Mouse (Mus musculus) megakaryocyte, embryonic 14.5 days (primary cell): ENCODE results near the gene Pknox2. TPM values are rescaled to one million over a fixed set of nuclear protein-coding genes. Genes with fewer than 3 reads are reported as not detected.

Source experiments
- H3K27me3 ChIP-seq: replicated peaks from 2 replicates; pipeline ENCODE3; 2012; ENCODE audit warnings: inconsistent platforms
- H3K36me3 ChIP-seq: replicated peaks from 2 replicates; pipeline ENCODE3; 2012; ENCODE audit warnings: low read length, inconsistent platforms, mixed read lengths
- H3K4me1 ChIP-seq: 2 replicates; pipeline ENCODE4 v1.6.1; 2012; ENCODE audit warnings: inconsistent platforms
- H3K4me3 ChIP-seq: replicated peaks from 2 replicates; pipeline ENCODE3; 2012; ENCODE audit warnings: moderate library complexity, mild to moderate bottlenecking, inconsistent platforms
- H3K9me3 ChIP-seq: 2 replicates; pipeline ENCODE4 v1.6.1; 2012; ENCODE audit warnings: inconsistent platforms
- FLI1 ChIP-seq: IDR thresholded peaks from 2 replicates; pipeline ENCODE4 v1.6.1; 2012; ENCODE audit warnings: low read length, inconsistent platforms, mixed read lengths
- GATA1 ChIP-seq: IDR thresholded peaks from 3 replicates; pipeline ENCODE4 v1.6.1; 2012; ENCODE audit warnings: mixed read lengths, low read length, inconsistent platforms, borderline replicate concordance
- polyA plus RNA-seq: library from polyadenylated mRNA; stranded (reverse); fragments of >175 nt; gene quantifications from 2 replicates; pipeline ENCODE4 v1.2.3, GENCODE M21; 2012; ENCODE audit warnings: low replicate concordance; ENCODE audit not compliant: insufficient read depth

Pknox2 gene
- polyA plus RNA-seq, 1 experiment: 0.06 TPM

DNA sequence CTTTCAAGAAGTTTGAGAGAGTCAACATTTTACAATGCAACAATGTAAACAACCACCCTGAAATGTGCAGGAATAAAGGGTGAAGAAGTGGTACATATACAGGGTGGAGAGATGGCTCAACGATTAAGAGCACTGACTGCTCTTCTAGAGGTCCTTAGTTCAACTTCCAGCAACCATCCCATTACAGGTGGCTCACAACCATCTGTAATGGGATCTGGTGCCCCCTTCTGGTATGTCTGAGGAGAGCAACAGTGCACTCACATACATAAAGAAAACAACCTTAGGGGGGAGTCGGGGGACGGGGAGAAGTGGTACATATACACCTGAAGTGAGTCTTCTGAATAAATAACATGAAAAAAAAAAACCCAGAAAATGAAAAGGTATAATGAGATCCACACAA is 262.0 kb downstream of the Pknox2 start:
- no peaks in the 10 kb centered on the region for H3K9me3 ChIP-seq
- no peaks in the 10 kb centered on the region for H3K4me1 ChIP-seq
- TF ChIP-seq GATA1 (no peak), FLI1 (no peak)
- H3K36me3 ChIP-seq: no peaks in the 10 kb centered on the region
- no peaks in the 10 kb centered on the region for H3K27me3 ChIP-seq
- no peak overlapping the region for H3K4me3 ChIP-seq

DNA sequence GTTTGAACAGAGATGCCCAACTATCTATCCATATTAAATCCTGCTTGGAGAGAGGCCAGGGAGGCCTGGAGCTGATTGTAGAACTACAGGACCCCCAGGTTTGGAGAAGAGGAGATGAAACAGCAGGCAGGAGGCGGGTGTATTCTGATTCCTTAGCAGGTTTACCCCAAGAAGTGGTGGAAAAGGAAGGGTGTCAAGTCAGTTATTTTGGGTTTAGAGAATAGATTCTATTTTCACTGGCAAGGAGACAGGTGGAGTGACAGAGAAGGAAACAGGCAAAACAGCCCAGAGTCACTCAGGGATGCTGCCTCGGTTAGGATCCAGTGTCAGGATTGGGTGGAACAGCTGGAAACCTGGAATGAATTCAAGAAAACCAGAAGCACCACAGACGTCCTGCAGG is 263.6 kb downstream of the Pknox2 start:
- TF ChIP-seq GATA1: no peak
- TF ChIP-seq FLI1: no peak
- Histone ChIP-seq H3K9me3 (no peaks in the 10 kb centered on the region), H3K4me1 (no peaks in the 10 kb centered on the region), H3K4me3 (no peak overlapping the region), H3K27me3 (peaks cover 2% of the 10 kb centered on the region), H3K36me3 (no peaks in the 10 kb centered on the region)

GRCm38 (mm10) chr9:36882034-36882745 is 265.0 kb downstream of the Pknox2 start:
- TF ChIP-seq FLI1: no peak
- no peak for TF ChIP-seq GATA1

DNA sequence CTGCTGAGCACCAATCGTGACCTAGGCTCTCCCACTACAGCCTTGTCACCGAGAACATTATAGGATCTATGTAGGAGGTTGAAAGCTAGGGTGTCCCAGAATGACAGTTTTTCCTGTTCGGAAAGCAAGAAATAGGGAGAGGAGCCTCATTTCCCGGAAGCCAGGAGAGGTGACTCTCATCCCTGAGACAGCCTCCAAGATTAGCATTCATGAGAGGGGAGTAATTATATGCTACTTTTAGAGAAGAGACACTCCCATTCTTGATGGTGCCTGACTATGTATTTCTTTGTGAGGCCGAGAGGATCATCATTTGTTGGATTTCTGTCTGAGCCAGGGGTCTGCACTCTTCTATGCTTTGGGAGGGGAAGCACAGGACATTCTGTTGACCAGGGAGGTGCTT is 265.6 kb downstream of the Pknox2 start:
- Histone ChIP-seq H3K9me3 (no peaks in the 10 kb centered on the region), H3K27me3 (peaks cover 2% of the 10 kb centered on the region), H3K4me1 (no peaks in the 10 kb centered on the region), H3K36me3 (no peaks in the 10 kb centered on the region), H3K4me3 (no peak overlapping the region)
- no peak for TF ChIP-seq FLI1
- no peak for TF ChIP-seq GATA1

More at GRCm38 (mm10) chr9:36882034-36882745, 265.0 kb downstream of the Pknox2 start:
- Histone ChIP-seq H3K27me3 (peaks cover 2% of the 10 kb centered on the region), H3K9me3 (no peaks in the 10 kb centered on the region), H3K4me3 (no peak overlapping the region), H3K4me1 (no peaks in the 10 kb centered on the region), H3K36me3 (no peaks in the 10 kb centered on the region)

- Histone ChIP-seq H3K4me1 (no peaks in the 10 kb centered on the region), H3K27me3 (peaks cover 2% of the 10 kb centered on the region), H3K9me3 (no peaks in the 10 kb centered on the region), H3K4me3 (no peak overlapping the region), H3K36me3 (no peaks in the 10 kb centered on the region)
- TF ChIP-seq GATA1 (no peak), FLI1 (no peak)
Observed at GRCm38 (mm10) chr9:36876787-36877186, 270.4 kb downstream of the Pknox2 start.

- H3K27me3 ChIP-seq: peaks cover 2% of the 10 kb centered on the region
- H3K9me3 ChIP-seq: no peaks in the 10 kb centered on the region
- no peaks in the 10 kb centered on the region for H3K36me3 ChIP-seq
- no peak for TF ChIP-seq FLI1
- TF ChIP-seq GATA1: no peak
- no peak overlapping the region for H3K4me3 ChIP-seq
- no peaks in the 10 kb centered on the region for H3K4me1 ChIP-seq
Observed at GRCm38 (mm10) chr9:36876313-36876712, 270.9 kb downstream of the Pknox2 start.

- H3K4me3 ChIP-seq: no peak overlapping the region
- TF ChIP-seq FLI1: no peak
- no peak for TF ChIP-seq GATA1
- no peaks in the 10 kb centered on the region for H3K27me3 ChIP-seq
- no peaks in the 10 kb centered on the region for H3K36me3 ChIP-seq
- H3K9me3 ChIP-seq: no peaks in the 10 kb centered on the region
- H3K4me1 ChIP-seq: no peaks in the 10 kb centered on the region
Observed at GRCm38 (mm10) chr9:36873796-36874195, 273.4 kb downstream of the Pknox2 start.

- Histone ChIP-seq H3K9me3 (no peaks in the 10 kb centered on the region), H3K27me3 (peaks cover 4% of the 10 kb centered on the region), H3K4me1 (0 out of 2 replicates have a peak, but pooled peaks cover 3% of the 10 kb centered on the region), H3K36me3 (no peaks in the 10 kb centered on the region), H3K4me3 (no peak overlapping the region)
- TF ChIP-seq FLI1: no peak
- no peak for TF ChIP-seq GATA1
Observed at GRCm38 (mm10) chr9:36870263-36870662, 276.9 kb downstream of the Pknox2 start.

DNA sequence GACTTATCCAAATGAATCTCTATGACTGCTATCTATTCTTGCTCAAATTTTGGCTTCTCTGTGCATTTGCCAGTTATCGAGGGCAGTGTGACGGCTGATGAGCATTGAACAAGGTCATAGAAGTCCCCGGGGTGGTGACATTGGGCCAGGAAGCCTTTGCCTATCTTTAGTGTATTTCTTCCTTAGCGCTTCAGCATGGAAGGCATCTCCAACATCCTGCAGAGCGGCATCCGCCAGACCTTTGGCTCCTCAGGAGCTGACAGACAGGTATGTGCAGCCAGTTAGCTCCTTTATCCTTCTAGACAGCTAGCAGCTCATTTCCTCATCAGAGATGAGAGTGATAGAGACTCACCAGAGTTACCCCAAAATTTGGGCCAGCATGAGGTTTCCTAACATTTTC is 278.5 kb downstream of the Pknox2 start:
- Histone ChIP-seq H3K4me1 (0 out of 2 replicates have a peak, but pooled peaks cover 4% of the 10 kb centered on the region), H3K36me3 (no peaks in the 10 kb centered on the region), H3K4me3 (no peak overlapping the region), H3K9me3 (no peaks in the 10 kb centered on the region), H3K27me3 (peaks cover 5% of the 10 kb centered on the region)
- TF ChIP-seq FLI1 (no peak), GATA1 (no peak)

DNA sequence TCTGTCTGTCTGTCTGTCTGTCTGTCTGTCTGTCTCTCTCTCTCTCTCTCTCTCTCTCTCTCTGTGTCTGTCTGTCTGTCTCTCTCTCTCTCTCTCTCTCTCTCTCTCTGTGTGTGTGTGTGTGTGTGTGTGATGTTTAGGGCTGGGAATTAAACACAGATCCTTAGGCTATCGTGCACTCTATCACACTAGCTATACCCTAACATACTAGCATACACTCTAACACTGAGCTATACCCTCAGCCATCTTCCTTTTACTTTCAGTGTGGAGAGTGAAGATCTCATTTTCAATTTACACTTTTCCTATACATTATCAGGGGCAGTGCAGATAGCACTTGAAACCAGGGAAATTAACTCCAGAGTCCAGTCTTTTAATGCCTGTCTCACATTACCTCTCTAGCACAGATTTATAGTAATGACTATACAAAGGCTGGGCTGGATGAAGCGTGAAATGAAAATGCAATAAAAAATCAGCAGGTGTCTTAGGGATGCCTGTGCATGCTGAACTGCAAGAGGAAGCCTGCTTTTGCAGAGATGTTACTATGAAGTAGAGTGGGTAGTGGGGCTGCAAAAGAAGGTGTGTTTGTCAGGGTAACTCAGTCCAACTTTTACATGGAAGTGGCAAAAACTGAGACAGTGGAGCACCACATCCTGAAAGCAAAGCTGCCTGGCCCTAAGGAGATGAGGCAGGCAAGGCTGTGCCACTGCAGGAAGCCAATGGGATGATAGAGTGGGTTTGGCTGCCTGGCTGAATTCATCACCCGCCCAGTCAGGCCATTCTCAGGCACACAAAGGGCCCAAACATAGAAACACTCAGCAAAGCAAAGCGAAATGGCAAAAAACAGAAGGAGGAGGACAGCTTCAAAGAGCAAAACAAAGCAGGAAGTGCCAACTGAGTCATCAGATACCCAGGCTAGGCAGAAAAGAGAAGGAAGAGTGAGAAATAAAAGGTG is 282.1 kb downstream of the Pknox2 start:
- Histone ChIP-seq H3K4me3 (no peak overlapping the region), H3K36me3 (no peaks in the 10 kb centered on the region), H3K9me3 (no peaks in the 10 kb centered on the region), H3K27me3 (peaks cover 9% of the 10 kb centered on the region), H3K4me1 (peaks cover 8% of the 10 kb centered on the region)
- TF ChIP-seq FLI1: no peak
- no peak for TF ChIP-seq GATA1
